Mouse (Mus musculus) cerebellum, adult (tissue): ENCODE measurements at regions not wholly inside any gene's neighbourhood (a gene's known extent, or its start where the extent isn't known, plus 50 kb on each side); places are given as distances from the start of the nearest gene placed in this dataset.
A peak's percentile ranks its signal among the peaks of the same experiment; 100 is the strongest.

Source experiments
- ATAC-seq: cut with Nextera tagmentation; 2 replicates; pipeline ENCODE4 v1.9.2; 2017; ENCODE audit warnings: mild to moderate bottlenecking, moderate library complexity, mixed read lengths; ENCODE audit not compliant: insufficient number of reproducible peaks, low FRiP score, low TSS enrichment

- no peak for ATAC-seq
These were observed 232.6 kb downstream of the Rnf152 start for GRCm38 (mm10) chr1:105123936-105124335.

- no peak for ATAC-seq
These were observed 238.6 kb downstream of the Rnf152 start for GRCm38 (mm10) chr1:105117888-105118287.

GRCm38 (mm10) chr1:105116231-105116630, 240.3 kb downstream of the Rnf152 start:
- no peak for ATAC-seq

- ATAC-seq, result no peak
These were observed 241.1 kb downstream of the Rnf152 start for GRCm38 (mm10) chr1:105115391-105115790.

- ATAC-seq, result no peak
These were observed 241.7 kb downstream of the Rnf152 start for GRCm38 (mm10) chr1:105114835-105115234.

- ATAC-seq, result no peak
These were observed 243.6 kb downstream of the Rnf152 start for GRCm38 (mm10) chr1:105112762-105113525.

GRCm38 (mm10) chr1:105111236-105111635, 245.3 kb downstream of the Rnf152 start:
- peak; percentile 71 for ATAC-seq

- no peak for ATAC-seq
These were observed 245.8 kb downstream of the Rnf152 start for GRCm38 (mm10) chr1:105110581-105111210.

- no peak for ATAC-seq
These were observed 248.7 kb downstream of the Rnf152 start for GRCm38 (mm10) chr1:105107836-105108235.

- ATAC-seq, result no peak
These were observed 249.3 kb downstream of the Rnf152 start for GRCm38 (mm10) chr1:105107257-105107656.

GRCm38 (mm10) chr1:105105211-105105610, 251.3 kb downstream of the Rnf152 start:
- ATAC-seq, result no peak

GRCm38 (mm10) chr1:105095091-105095490, 261.4 kb downstream of the Rnf152 start:
- no peak for ATAC-seq

GRCm38 (mm10) chr1:105094500-105094899, 262.0 kb downstream of the Rnf152 start:
- peak; percentile 53; the same call in 1 of the 2 replicates for ATAC-seq

GRCm38 (mm10) chr1:105093875-105094274, 262.6 kb downstream of the Rnf152 start:
- no peak for ATAC-seq

GRCm38 (mm10) chr1:105093012-105093411, 263.5 kb downstream of the Rnf152 start:
- ATAC-seq, result no peak

GRCm38 (mm10) chr1:105092309-105092904, 264.1 kb downstream of the Rnf152 start:
- 0 out of 2 replicates have a peak, but pooled peaks have one; percentile 24 for ATAC-seq

GRCm38 (mm10) chr1:105088765-105089520, 267.6 kb downstream of the Rnf152 start:
- ATAC-seq, result no peak

GRCm38 (mm10) chr1:105087623-105088022, 268.9 kb downstream of the Rnf152 start:
- no peak for ATAC-seq

GRCm38 (mm10) chr1:105084556-105084955, 272.0 kb downstream of the Rnf152 start:
- ATAC-seq, result no peak

GRCm38 (mm10) chr1:105083551-105084103, 272.9 kb downstream of the Rnf152 start:
- no peak for ATAC-seq
